Mouse (Mus musculus) ovary, postnatal 36 days (tissue): ENCODE results near the gene Tmem100.

Experiments
- DNase-seq: peaks from one replicate; pipeline ENCODE4 v3.0.0; 2022; ENCODE audit warnings: low spot score, mixed read lengths

The Tmem100 gene

DNA sequence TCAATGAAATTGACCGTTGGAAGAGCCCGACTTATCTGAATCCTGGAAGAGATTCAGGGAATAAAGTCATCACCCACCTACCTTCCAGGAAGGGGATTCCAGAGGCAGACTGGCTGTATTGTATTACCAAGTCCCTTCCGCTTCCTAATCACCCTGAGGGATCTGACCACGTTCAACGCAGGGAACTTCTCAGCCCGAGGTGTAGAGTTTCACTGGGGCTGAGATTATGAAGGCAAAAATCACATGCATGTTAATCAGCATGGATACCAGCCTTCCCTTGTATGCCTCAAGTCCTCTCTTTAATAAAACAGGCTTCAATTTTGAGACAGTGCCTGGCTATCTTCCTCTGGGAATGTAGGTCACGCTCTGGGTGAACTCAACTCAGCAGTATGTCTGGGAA lies 14.9 kb upstream of the Tmem100 start:
- DNase-seq = no peak

DNA sequence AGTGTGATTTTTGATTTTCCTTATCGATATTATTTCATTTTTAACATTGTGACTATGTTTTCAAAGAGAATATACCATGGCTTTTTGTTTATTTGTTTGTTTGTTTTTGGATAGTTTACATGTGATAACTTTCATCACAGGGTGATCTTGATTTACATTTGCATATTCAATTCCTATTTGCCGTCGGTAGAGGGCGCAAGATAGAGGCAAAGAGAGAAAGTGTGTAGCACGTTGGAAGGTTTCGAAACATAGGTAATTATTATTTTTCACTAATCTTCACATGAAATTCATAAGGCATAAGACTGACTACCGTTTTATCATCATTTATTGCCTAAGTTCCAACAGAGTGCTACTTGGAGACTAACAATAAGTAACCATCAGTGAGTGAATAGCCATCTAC lies 11.0 kb upstream of the Tmem100 start:
- no peak for DNase-seq

DNA sequence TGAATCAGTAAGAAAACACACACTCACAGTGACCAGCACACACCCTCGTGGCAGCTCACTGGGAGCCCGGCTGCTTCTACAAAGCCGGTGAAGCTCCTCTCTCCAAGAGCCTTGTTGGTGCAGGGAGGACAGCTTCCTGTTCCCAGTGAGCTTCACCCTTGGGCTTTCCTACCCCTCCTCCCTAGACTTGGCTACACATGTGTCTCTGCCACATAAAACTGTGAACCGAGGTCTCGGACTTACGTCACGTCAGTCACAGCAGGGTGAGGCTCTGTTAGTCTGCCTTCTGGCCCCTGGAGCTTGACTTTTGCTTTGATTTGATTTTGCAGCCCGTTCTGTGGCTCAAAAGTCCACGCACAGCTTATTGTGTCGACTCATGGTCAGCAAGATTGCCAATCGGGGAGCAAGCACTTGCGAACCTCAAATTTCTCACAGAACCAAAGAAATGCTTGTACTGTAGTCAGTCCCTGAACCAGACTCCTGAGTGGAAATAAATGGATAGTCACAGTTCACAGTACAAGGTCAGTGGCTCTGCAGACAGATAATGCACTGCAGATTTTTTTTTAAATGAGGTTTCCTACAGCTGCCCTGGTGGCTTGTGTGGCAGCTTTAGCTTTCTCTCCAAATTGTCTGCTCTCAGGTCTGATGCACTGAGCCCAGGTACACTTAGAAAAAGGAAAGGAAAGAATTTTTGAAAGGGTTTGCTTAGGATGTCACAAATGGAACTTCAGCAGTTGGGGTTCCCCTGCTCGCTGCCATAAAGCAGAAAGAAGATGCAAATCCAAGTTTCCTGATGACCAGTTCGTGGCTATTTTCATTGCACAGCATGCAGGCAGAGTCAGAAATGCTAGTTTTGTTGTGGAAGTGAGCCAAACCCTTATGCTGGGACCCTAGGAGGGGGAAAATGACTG lies 4.0 kb upstream of the Tmem100 start:
- no peak for DNase-seq

DNA sequence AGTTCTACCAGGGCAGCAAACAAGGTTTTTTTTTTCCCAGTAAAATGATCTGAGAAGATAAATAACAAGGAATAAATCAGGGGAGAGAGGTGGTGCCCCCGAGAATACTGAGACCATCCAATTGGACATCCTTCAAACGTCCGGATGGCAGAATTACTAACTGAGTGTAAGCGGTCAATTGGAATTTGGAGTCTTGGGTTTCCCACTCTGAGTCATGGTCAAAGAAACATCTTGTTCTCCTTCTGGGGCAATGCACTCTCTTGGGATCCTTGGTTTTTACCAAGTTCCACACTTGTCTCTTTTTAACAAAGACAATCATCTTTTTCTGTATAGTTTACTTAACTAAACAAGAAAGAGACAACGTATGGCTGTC lies 3.4 kb upstream of the Tmem100 start:
- no peak for DNase-seq

DNA sequence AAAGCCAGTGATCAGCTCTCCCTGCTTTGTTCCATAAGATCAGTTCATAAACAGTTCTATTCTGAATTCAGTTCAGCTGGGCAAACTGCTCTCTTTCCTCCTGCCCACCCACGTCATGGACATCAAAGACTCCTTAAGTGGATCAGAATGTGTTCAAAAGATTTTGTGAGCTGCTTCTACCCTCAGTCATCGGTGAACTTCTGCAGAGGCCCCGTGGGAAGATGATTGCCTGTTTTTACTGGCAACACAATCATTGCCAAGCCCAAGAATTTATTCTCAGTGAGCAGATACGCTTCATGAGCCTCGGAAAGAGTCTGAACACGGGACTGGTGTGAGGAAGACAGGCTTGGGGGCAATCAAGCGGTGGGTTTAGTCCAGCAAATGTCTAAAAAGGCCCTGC lies 2.9 kb upstream of the Tmem100 start:
- no peak for DNase-seq

DNA sequence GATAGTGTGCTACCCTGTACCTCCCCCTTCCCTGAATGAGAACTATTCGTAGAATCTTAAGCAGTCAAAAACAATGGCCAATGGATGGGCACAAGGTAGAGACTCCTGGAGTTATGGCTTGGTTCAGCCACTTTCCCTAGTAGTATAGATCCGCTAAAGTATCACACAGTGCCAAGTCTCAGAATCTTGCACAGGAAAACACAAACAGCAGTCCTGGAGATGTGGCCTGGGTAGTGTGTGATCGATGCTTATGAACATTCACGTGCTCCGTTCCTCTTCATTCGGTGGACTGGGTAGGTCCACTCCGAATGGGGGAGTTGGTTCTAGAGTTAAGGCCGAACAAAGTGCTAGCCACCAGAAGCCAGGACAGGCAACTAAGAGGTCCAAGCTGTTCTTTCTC lies 1.4 kb upstream of the Tmem100 start:
- no peak for DNase-seq

DNA sequence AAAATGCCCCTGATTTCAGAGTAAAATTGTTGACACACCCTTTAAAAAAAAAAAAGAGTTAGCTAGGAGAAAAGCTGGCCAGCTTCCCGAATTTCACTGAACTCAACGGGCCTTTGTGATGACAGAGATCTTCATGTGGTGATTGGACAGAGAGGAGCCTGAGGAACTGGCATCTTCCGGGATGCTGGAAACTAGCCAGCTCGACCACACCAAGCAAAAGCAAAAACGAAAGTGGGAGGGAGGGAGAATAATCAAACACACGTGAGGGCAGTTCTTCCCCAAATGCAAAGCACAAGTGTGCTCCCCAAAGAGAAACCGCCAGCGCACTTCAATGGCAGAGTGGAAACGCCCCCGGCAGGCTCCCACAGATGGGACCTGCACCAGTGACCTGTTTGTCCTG lies 794 bp upstream of the Tmem100 start:
- peak; percentile 31 for DNase-seq

DNA sequence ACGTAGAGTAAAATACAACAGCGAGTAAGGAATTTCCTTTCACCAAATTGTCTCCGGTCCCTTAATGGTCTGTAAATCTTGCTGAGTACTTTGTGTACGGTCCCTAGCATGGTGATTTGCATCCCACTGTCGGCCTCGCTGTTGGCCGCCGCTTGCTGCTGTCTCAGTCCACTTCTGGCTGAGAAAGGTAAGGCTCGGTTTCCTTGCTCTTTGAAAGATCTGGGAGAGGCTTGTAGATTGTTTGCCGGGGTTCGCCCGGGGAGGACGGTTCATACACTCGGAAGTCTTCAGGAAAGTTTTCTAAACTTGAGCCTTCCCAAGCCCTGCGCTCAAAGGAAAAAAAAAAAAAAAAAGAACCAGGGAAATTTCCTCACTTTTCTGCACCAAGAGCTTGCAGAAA lies 409 bp downstream of the Tmem100 start:
- DNase-seq = peak; percentile 48

DNA sequence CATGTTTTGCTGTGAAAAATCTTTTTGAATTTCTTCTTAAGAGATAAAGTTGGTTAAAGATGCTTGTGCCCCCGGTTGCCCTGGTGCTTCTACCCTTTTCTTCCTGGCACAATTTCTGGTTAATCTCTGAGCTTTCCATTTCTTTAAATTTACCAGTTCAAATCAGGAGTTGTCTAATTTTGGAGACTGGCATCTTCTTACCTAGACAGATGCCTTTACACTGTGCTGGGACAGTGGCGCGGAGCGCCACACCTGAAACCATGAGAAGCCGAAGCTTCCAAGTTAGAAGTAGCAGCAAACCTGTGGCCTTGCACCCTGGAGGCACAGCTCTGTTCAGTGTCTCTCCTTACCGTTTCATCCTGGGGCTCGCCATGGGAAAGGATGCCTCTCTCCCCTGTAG lies 928 bp downstream of the Tmem100 start:
- DNase-seq = no peak

DNA sequence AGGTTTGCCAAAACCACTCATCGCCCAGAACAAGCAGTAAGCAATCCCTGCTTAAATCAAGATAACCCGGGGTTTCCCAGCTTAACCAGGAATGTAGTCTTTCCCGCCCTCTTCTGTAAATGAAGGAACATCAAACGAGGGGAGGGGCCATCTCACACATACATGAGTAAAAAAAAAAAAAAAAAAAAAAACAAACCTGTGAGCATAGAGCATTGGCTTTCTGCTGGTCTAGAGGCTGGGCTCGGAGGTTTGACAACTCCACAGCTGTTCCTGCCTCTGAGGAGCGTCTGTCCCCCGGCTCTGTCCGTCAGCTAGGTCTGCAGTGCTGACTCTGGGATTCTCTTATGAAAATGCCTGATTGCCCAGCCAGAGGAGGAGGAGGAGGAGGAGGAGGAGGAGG lies 2.7 kb downstream of the Tmem100 start:
- no peak for DNase-seq

DNA sequence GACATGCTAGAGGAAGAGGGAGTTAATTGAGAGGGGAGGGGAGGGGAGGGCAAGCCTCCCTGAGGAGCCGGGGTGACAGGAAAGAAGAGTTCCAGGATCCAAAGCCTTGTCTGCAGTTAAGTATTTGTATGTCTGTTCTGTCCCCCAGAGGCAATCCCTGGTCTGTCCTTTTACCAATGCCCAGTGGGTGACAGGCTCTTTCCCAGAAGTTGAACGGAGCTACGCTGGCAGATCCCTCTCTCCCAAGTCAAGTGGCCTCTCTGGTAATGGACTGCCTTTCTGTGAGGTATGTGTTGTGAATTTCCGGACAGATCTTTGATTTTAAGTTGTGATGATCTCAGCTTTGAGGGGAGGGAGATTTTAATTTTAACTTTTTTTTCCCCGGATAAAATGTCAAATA lies 3.3 kb downstream of the Tmem100 start:
- DNase-seq = no peak

DNA sequence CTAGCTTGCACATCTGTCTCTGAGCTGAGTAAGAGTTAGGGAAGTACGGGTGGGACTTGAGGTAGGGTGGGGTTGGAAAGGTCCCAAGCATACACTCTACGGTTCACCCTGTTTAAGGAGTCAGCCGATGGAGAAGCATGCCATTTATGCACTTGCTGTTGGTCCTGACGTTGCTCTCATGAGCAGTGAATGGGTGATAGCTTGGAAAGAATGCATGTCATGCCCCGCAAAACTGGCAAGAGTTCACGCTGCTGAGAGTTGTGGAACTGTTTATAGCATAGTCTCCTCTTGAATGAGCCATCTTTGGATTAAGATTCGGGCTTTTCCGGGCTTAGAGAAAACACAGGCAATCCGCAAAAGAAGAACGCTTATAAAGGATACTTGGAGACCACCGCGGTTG lies 4.5 kb downstream of the Tmem100 start:
- no peak for DNase-seq

DNA sequence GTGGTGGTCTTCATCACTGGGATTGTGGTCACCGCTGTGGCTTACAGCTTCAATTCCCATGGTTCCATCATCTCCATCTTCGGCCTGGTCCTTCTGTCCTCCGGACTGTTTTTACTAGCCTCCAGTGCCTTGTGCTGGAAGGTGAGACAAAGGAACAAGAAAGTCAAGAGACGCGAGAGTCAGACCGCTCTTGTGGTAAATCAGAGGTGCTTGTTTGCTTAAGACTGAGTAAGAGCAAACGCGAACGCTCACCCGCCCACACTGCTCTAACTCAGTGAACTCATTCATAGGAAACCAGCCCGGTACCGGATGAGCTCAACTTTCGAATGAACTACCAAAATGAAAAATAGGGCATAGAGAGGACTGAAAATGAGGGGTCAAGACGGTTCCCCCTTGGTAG lies 5.4 kb downstream of the Tmem100 start:
- no peak for DNase-seq

DNA sequence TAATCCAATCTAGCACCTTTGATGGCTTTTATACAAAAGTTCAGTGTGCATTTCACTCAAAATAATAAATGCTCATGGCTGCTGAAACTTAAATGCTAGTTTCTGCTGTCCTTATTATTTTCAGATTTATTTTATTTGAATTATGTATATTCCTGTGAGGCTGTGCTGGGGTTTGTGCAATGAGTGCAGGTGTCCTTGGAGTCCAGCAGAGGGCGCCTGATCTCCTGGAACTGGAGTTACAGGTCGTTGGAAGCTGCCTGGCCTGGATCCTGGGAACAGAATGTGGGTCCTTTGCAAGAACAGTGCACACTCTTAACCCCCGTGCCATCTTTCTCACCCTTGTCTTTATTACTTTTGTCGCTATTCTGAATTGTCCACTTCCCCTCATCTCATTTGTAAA lies 6.3 kb downstream of the Tmem100 start:
- DNase-seq = no peak

DNA sequence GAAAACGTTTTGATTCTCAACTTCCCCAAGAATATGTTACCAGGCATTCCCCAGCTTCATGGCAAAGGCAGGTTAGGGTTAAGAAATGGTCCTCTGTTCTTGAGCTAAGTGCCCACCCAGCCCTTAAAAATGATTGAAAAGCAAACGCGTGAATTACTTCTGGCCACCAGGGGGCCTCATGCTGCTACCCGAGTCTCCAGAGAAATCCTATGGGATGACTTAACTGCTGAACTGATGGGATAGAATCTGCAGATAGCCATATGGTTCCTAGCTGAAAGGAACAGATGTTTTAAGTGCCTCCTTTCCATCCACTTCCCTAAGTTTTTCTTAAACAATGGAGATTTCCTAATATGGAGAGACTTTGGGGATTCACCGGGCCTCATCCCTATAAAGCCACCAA lies 7.9 kb downstream of the Tmem100 start:
- peak; percentile 45 for DNase-seq

DNA sequence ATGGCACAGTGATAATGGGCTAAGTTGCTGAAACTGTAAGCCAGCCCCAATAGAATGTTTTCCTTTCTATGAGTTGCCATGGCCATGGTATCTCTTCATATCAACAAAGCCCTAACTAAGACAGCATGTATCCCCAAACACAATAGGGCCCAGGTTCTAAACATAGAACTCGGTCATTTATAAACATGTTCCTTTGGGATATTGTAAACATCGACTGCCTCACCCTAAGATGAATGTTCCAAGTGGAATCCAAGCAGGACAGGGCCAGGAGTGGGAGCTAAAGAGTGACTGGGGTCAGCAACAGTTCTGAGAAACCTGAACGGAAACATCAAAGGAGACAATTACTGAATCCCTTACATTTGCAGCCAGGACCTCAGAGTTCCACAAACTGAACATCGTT lies 14.3 kb downstream of the Tmem100 start:
- DNase-seq = no peak

DNA sequence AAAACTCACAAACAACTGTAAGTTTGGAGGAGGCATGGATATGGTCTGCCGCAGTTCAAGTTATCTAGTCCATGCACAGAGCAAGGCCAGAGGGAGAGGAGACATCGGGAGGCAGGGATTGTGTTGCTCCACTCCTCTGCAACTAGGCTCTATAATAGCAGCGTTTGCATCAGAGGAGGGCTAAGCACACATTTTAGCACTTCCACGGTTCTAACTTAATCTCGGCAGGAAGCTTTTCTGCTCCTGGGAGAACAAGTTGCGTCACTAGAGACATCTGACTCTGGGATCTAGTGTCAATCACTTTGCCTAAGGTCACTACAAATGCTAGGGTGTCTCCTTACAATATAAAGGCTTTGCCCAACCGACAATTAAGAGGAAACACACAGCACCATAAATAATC lies 16.1 kb downstream of the Tmem100 start:
- DNase-seq = no peak

DNA sequence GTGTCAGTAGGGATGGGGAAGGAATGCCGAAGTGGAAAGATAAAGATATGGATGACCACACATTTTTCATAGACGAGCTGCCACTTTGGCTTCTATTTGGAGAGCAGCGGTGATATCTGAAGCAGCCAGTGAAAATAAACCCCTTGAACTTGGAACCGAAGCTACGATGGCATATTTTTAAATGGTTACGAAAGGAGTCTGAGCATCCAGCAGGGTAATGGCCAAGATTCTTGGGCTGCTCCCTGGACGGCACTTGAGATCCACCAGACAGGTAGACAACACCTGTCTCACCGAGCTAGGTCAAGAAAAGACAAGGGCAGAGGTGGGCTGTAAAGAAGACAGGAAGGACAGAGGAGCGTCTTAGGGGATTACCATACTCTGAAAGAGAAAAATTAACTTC lies 17.1 kb downstream of the Tmem100 start:
- DNase-seq = no peak

DNA sequence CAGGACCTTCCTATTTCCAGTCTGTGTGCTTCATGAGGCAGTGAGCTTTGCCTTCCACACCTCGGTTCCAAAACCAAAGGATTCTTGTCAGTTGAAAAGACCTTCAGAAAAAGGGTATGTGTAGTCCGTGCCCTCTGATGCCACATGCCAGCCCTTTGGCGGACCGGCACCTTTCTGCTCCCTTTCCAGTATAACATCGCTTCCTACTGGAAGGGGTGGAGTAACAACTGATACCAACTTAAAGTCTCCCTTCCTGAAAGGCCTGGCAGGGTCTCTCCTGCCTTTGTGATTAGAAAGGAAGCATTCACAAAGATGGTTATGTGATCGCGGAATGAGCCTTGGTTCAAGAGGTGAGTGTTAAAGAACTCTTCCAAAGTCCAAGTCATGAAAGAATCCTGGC lies 19.9 kb downstream of the Tmem100 start:
- no peak for DNase-seq

DNA sequence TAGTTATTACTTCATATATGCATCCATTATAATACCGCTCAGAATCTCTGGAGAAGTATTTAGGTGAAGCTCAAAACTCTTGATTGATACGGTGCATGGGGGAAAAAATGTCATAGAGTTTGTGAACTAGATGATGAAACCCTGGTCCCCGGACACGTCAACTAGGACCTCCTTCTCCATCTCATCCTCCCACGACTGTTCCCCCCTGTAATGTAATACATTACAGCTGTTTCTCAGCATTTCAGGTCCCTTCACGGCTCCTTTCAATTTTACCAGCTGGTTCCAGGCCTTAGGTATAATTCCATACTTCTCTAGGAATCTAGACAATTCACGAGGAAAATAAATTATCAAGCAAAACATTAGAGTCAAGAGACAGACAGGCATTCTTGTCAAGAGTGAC lies 22.6 kb downstream of the Tmem100 start:
- no peak for DNase-seq

DNA sequence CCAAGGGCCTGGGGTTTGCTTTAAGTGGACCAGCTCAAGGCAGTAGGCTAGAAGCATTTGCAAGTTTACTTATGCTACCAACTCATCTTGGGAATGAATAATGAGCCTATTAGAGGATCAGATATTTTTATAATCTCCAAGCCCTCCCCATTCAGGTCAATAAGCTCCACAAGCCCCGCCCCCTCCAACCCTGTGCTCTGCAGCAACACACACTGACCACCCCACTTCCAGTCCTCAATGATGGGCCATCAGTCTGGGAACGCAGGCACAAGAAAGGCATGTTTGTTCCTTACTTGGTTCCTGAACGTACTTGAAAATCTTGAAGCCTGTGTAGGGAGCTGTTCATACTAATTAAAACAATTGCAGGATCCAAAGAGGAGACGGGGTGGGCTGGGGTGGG lies 23.7 kb downstream of the Tmem100 start:
- DNase-seq = no peak

DNA sequence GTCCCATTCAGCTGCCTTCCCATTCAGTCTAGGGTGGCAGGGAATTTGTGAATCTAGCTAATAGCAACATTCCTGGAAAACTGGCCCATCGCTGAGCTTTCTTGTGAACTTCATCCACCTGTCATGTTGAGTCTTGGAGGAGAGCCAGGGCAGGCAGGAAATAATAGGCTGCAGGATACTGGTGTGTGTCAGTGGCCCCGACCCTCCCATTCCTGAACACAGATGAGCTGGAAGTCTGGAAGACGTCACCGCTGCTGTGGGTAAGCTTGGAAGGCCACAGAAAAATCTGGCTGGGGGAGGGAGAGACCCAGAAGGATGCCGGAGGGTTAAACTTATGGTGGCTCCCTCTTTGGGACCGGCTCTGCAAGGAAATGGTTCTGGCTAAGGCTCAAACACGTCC lies 24.3 kb downstream of the Tmem100 start:
- DNase-seq = no peak

DNA sequence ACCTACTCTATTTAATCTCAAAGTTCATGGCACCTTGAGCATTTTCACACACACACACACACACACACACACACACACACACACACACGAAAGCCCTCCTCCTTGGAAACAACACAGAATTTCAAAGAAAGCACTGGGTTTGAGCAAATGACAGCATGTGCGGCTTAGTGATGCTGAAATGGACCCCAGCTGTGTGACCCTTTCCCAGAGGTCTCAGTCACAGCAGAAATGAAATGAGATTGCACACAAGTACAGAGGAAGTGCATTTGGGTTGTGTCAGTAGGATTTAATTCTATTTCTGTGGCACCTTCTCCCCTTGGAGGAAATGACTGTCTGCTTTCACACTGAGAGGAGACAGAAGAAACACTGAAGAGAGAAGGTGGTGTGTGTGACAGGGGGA lies 26.9 kb downstream of the Tmem100 start:
- DNase-seq = no peak

DNA sequence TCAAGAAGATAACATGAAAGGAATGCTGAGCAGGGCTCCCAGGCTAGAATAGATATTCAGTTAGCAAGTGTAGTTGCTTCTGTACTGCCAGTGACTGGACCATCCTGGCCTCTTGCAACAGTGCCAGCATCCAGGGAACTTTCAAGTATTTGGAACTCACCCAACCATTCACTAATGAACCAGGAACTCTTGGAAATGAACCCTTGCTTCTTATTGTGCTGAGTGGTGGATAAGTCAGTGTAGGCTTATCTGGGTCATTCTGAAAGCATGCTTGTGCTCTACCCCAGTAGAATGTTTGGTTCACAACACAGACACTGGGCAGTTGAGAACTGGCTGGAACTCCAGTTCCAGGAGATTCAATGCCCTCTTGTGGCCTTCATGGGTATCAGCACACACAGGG lies 29.1 kb downstream of the Tmem100 start:
- DNase-seq = no peak
